Mouse (Mus musculus) megakaryocyte, embryonic 14.5 days (primary cell): ENCODE results near the gene Abcb9.

Source experiments
- FLI1 ChIP-seq: IDR thresholded peaks from 2 replicates; pipeline ENCODE4 v1.6.1; 2012; ENCODE audit warnings: low read length, inconsistent platforms, mixed read lengths
- GATA1 ChIP-seq: IDR thresholded peaks from 3 replicates; pipeline ENCODE4 v1.6.1; 2012; ENCODE audit warnings: mixed read lengths, low read length, inconsistent platforms, borderline replicate concordance

DNA sequence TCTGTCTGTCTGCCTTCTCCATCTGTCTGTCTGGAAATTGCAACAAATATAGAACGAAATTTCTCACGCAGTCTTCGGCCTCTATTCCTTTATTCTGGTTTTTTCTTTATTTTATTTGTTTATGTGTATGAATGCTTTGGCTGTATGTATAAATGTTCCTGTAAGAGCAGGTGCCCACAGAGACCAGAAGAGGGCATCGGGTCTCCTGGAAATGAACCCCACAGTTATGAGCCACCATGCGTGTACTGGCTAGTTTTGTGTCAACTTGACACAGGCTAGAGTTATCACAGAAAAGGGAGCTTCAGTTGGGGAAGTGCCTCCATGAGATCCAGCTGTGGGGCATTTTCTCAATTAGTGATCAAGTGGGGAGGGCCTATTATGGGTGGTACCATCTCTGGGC lies 51.6 kb downstream of the Abcb9 start:
- TF ChIP-seq GATA1 = no peak
- TF ChIP-seq FLI1 = no peak
